Mouse (Mus musculus): ENCODE measurements around the gene Fmn2. TPM values are rescaled to one million over a fixed set of nuclear protein-coding genes. Genes with fewer than 3 reads are reported as not detected.

Fmn2 gene
- total and polyA plus RNA-seq, 2 experiments: 0.02 to 0.18 TPM

DNA sequence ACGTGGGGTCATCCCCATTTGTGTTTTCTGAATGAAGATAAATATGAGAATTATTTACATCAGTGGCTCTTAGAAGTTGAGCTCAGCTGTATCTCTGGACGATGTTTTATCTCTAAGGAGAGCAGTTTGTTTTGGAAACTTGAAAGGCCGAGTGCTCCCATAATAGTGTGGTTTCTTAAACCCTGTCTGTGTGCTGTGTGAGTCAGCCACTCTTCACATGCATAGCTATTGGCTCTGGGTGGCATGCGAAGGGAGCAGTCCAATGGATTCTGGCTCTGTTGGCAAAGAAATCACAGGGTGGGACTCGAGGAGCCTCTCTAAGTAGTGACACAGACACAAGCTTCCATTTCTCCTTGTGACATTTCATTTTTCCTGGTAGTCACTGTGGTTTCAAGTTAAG lies 152.9 kb downstream of the Fmn2 start:
- H3K27ac ChIP-seq (replicated peaks; ENCODE audit: insufficient read depth, low read depth, low read length): no peak overlapping the region
- no peak for DNase-seq (ENCODE audit: extremely low read depth, low read depth, low spot score)
- TF ChIP-seq CTCF (IDR thresholded peaks at IDR 0.05; ENCODE audit: low read depth, low read length) (no peak), POLR2A (IDR thresholded peaks at IDR 0.05; ENCODE audit: extremely low read depth, insufficient read depth, low read length) (no peak)
- H3K79me2 ChIP-seq (ENCODE audit: control insufficient read depth, insufficient read depth, low read length): no peaks in the 10 kb centered on the region
- WGBS: 62% methylated on average over 5 of the region's 5 CpGs
- H3K9ac ChIP-seq (ENCODE audit: low read depth, low read length): no peak overlapping the region
- no peaks in the 10 kb centered on the region for H3K4me1 ChIP-seq (ENCODE audit: control insufficient read depth, insufficient read depth, low read length)
- H3K27me3 ChIP-seq (ENCODE audit: control insufficient read depth, insufficient read depth, low read length): no peaks in the 10 kb centered on the region
- H3K36me3 ChIP-seq (ENCODE audit: control insufficient read depth, insufficient read depth, low read length): no peaks in the 10 kb centered on the region
- H3K4me3 ChIP-seq (ENCODE audit: insufficient read depth, low read depth, low read length): no peak overlapping the region

- no peak overlapping the region for H3K4me3 ChIP-seq (ENCODE audit: insufficient read depth, low read depth, low read length)
- H3K27me3 ChIP-seq (ENCODE audit: control insufficient read depth, insufficient read depth, low read length): no peaks in the 10 kb centered on the region
- H3K79me2 ChIP-seq (ENCODE audit: control insufficient read depth, insufficient read depth, low read length): no peaks in the 10 kb centered on the region
- no peak for DNase-seq (ENCODE audit: extremely low read depth, low read depth, low spot score)
- H3K27ac ChIP-seq (replicated peaks; ENCODE audit: insufficient read depth, low read depth, low read length): no peak overlapping the region
- no peaks in the 10 kb centered on the region for H3K36me3 ChIP-seq (ENCODE audit: control insufficient read depth, insufficient read depth, low read length)
- 91% methylated on average over 9 of the region's 9 CpGs for WGBS
- H3K9ac ChIP-seq (ENCODE audit: low read depth, low read length): no peak overlapping the region
- H3K4me1 ChIP-seq (ENCODE audit: control insufficient read depth, insufficient read depth, low read length): no peaks in the 10 kb centered on the region
- no peak for TF ChIP-seq CTCF (IDR thresholded peaks at IDR 0.05; ENCODE audit: low read depth, low read length)
- TF ChIP-seq POLR2A (IDR thresholded peaks at IDR 0.05; ENCODE audit: extremely low read depth, insufficient read depth, low read length): no peak
These were observed 153.7 kb downstream of the Fmn2 start for GRCm38 (mm10) chr1:174655354-174655753.

- Histone ChIP-seq H3K79me2 (ENCODE audit: control insufficient read depth, insufficient read depth, low read length) (no peaks in the 10 kb centered on the region), H3K4me3 (ENCODE audit: insufficient read depth, low read depth, low read length) (no peak overlapping the region), H3K27ac (replicated peaks; ENCODE audit: insufficient read depth, low read depth, low read length) (no peak overlapping the region), H3K27me3 (ENCODE audit: control insufficient read depth, insufficient read depth, low read length) (no peaks in the 10 kb centered on the region), H3K36me3 (ENCODE audit: control insufficient read depth, insufficient read depth, low read length) (no peaks in the 10 kb centered on the region), H3K9ac (ENCODE audit: low read depth, low read length) (no peak overlapping the region), H3K4me1 (ENCODE audit: control insufficient read depth, insufficient read depth, low read length) (no peaks in the 10 kb centered on the region)
- DNase-seq (ENCODE audit: extremely low read depth, low read depth, low spot score): no peak
- WGBS: 85% methylated on average over 4 of the region's 4 CpGs
- TF ChIP-seq CTCF (IDR thresholded peaks at IDR 0.05; ENCODE audit: low read depth, low read length) (no peak), POLR2A (IDR thresholded peaks at IDR 0.05; ENCODE audit: extremely low read depth, insufficient read depth, low read length) (no peak)
These were observed 154.9 kb downstream of the Fmn2 start for GRCm38 (mm10) chr1:174656554-174656953.

- Histone ChIP-seq H3K79me2 (ENCODE audit: control insufficient read depth, insufficient read depth, low read length) (no peaks in the 10 kb centered on the region), H3K9ac (ENCODE audit: low read depth, low read length) (no peak overlapping the region), H3K36me3 (ENCODE audit: control insufficient read depth, insufficient read depth, low read length) (no peaks in the 10 kb centered on the region), H3K4me3 (ENCODE audit: insufficient read depth, low read depth, low read length) (no peak overlapping the region), H3K27ac (replicated peaks; ENCODE audit: insufficient read depth, low read depth, low read length) (no peak overlapping the region), H3K4me1 (ENCODE audit: control insufficient read depth, insufficient read depth, low read length) (no peaks in the 10 kb centered on the region), H3K27me3 (ENCODE audit: control insufficient read depth, insufficient read depth, low read length) (no peaks in the 10 kb centered on the region)
- 54% methylated on average over 12 of the region's 12 CpGs for WGBS
- TF ChIP-seq CTCF (IDR thresholded peaks at IDR 0.05; ENCODE audit: low read depth, low read length) (no peak), POLR2A (IDR thresholded peaks at IDR 0.05; ENCODE audit: extremely low read depth, insufficient read depth, low read length) (no peak)
- peak; percentile 3 for DNase-seq (ENCODE audit: extremely low read depth, low read depth, low spot score)
These were observed 158.0 kb downstream of the Fmn2 start for GRCm38 (mm10) chr1:174659459-174660223.

DNA sequence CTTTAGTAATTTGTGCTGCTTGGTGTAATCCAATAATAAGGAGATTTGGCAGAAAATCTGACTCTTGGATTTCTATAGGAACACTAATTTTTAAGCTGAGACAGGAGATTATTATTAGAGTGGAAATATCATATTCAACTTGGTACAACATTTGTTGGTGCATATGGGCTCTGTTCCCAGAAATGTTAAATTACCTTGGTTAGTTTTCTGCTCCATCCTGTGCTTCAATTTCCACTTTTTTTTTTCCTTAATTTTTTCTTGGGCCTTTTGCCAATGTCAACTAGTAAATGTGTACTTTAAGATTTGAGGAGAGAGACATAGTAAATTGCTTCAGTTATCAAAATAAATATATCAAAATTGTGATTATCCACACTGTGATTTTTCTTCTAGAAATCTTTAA lies 163.5 kb downstream of the Fmn2 start:
- H3K27ac ChIP-seq (replicated peaks; ENCODE audit: insufficient read depth, low read depth, low read length): no peak overlapping the region
- no peaks in the 10 kb centered on the region for H3K4me1 ChIP-seq (ENCODE audit: control insufficient read depth, insufficient read depth, low read length)
- no peaks in the 10 kb centered on the region for H3K36me3 ChIP-seq (ENCODE audit: control insufficient read depth, insufficient read depth, low read length)
- no peak overlapping the region for H3K9ac ChIP-seq (ENCODE audit: low read depth, low read length)
- no peak overlapping the region for H3K4me3 ChIP-seq (ENCODE audit: insufficient read depth, low read depth, low read length)
- no peak for TF ChIP-seq CTCF (IDR thresholded peaks at IDR 0.05; ENCODE audit: low read depth, low read length)
- TF ChIP-seq POLR2A (IDR thresholded peaks at IDR 0.05; ENCODE audit: extremely low read depth, insufficient read depth, low read length): no peak
- no peaks in the 10 kb centered on the region for H3K27me3 ChIP-seq (ENCODE audit: control insufficient read depth, insufficient read depth, low read length)
- H3K79me2 ChIP-seq (ENCODE audit: control insufficient read depth, insufficient read depth, low read length): no peaks in the 10 kb centered on the region
- no peak for DNase-seq (ENCODE audit: extremely low read depth, low read depth, low spot score)

GRCm38 (mm10) chr1:174669132-174669531 lies 167.5 kb downstream of the Fmn2 start:
- DNase-seq (ENCODE audit: extremely low read depth, low read depth, low spot score): no peak
- WGBS: 89% methylated on average over 1 of the region's 1 CpGs
- Histone ChIP-seq H3K9ac (ENCODE audit: low read depth, low read length) (no peak overlapping the region), H3K4me1 (ENCODE audit: control insufficient read depth, insufficient read depth, low read length) (no peaks in the 10 kb centered on the region), H3K4me3 (ENCODE audit: insufficient read depth, low read depth, low read length) (no peak overlapping the region), H3K36me3 (ENCODE audit: control insufficient read depth, insufficient read depth, low read length) (no peaks in the 10 kb centered on the region), H3K79me2 (ENCODE audit: control insufficient read depth, insufficient read depth, low read length) (no peaks in the 10 kb centered on the region), H3K27me3 (ENCODE audit: control insufficient read depth, insufficient read depth, low read length) (no peaks in the 10 kb centered on the region), H3K27ac (replicated peaks; ENCODE audit: insufficient read depth, low read depth, low read length) (no peak overlapping the region)
- no peak for TF ChIP-seq CTCF (IDR thresholded peaks at IDR 0.05; ENCODE audit: low read depth, low read length)
- no peak for TF ChIP-seq POLR2A (IDR thresholded peaks at IDR 0.05; ENCODE audit: extremely low read depth, insufficient read depth, low read length)
